Mouse (Mus musculus) liver, embryonic 14.5 days (tissue): ENCODE measurements around the gene Lrrc3. TPM values are rescaled to one million over a fixed set of nuclear protein-coding genes. Genes with fewer than 3 reads are reported as not detected.
A peak's percentile ranks its signal among the peaks of the same experiment; 100 is the strongest.

Experiments used
- ATAC-seq: fragments of 200-750 bp; cut with Nextera tagmentation; 2 replicates; pipeline ENCODE4 v1.8.0; 2017; ENCODE audit warnings: moderate number of reproducible peaks, mild to moderate bottlenecking, moderate library complexity; ENCODE audit not compliant: insufficient read depth
- DNase-seq, 3 experiments: peaks; one replicate each; pipeline ENCODE4 v3.0.0-alpha.2; 2012 to 2013; ENCODE audit warnings: low read depth in 3 of 3, low spot score in 3 of 3
- H3K27ac ChIP-seq: fragments of 300-500 bp; sonication (generic); 2 replicates; pipeline ENCODE4 v1.5.1; 2014; ENCODE audit warnings: moderate library complexity, mild to moderate bottlenecking, control low read depth, inconsistent platforms
- H3K27me3 ChIP-seq: fragments of 300-500 bp; sonication (generic); 2 replicates; pipeline ENCODE4 v1.6.1; 2014; ENCODE audit warnings: mild to moderate bottlenecking, low read length, moderate library complexity; ENCODE audit not compliant: control insufficient read depth, insufficient read depth
- H3K36me3 ChIP-seq: fragments of 300-500 bp; sonication (generic); replicated peaks from 2 replicates; pipeline ENCODE4 v1.6.1; 2014; ENCODE audit warnings: low read depth; ENCODE audit not compliant: control insufficient read depth, insufficient read depth
- H3K4me1 ChIP-seq, 2 experiments: fragments of 200-500 bp in 1 of 2; fragments of 300-500 bp in 1 of 2; sonication (generic) in 1 of 2; replicated peaks; 2 replicates each; pipeline ENCODE4 v1.6.1; 2012 to 2014; ENCODE audit warnings: antibody characterized with exemption in 1 of 2, inconsistent platforms in 1 of 2, low read length in 1 of 2; ENCODE audit not compliant: control insufficient read depth in 2 of 2, insufficient read depth in 2 of 2
- H3K4me2 ChIP-seq: fragments of 300-500 bp; sonication (generic); 2 replicates; pipeline ENCODE4 v1.6.1; 2014; ENCODE audit warnings: low read depth, mild to moderate bottlenecking, control low read depth, moderate library complexity
- H3K4me3 ChIP-seq, 2 experiments: fragments of 200-500 bp in 1 of 2; fragments of 300-500 bp in 1 of 2; sonication (generic) in 1 of 2; 2 replicates each; pipeline ENCODE4 v1.5.1; 2012 to 2014; ENCODE audit warnings: low read depth in 2 of 2, low read length in 2 of 2, mild to moderate bottlenecking in 2 of 2, control low read depth in 1 of 2, inconsistent platforms in 1 of 2, moderate library complexity in 1 of 2; ENCODE audit not compliant: insufficient read depth in 1 of 2
- H3K9ac ChIP-seq: fragments of 300-500 bp; sonication (generic); replicated peaks from 2 replicates; pipeline ENCODE4 v1.6.1; 2014; ENCODE audit warnings: mild to moderate bottlenecking, control low read depth, moderate library complexity
- H3K9me3 ChIP-seq: fragments of 300-500 bp; sonication (generic); 2 replicates; pipeline ENCODE4 v1.6.1; 2016; ENCODE audit warnings: low read length, mixed read lengths; ENCODE audit not compliant: control insufficient read depth
- CTCF ChIP-seq: IDR thresholded peaks from 2 replicates; pipeline ENCODE4 v1.5.1; 2016; ENCODE audit warnings: antibody characterized with exemption, low read depth, control low read depth
- EP300 ChIP-seq: IDR thresholded peaks from 2 replicates; pipeline ENCODE4 v1.6.1; 2016; ENCODE audit warnings: antibody characterized with exemption, low read depth
- WGBS: fragments of 180-500 bp; shearing (Covaris S2); extraction: QIAGEN DNeasy Blood & Tissue Kit; methylation state at CpG from one replicate; pipeline ENCODE4 v1.1.7; 2014; ENCODE audit not compliant: insufficient replicate concordance; 5-methylcytosine and 5-hydroxymethylcytosine counted together
- polyA plus RNA-seq, 2 experiments: library from polyadenylated mRNA; depleted of rRNA in 1 of 2; stranded (reverse) in 1 of 2; unstranded in 1 of 2; fragments of >200 nt; fragmentation: Nextera tagmentation in 1 of 2; extraction: Ambion mirVana in 1 of 2; gene quantifications; 2 replicates each; pipeline versions ENCODE4 v1.2.1 to v1.2.3; 2012 to 2014

The Lrrc3 gene
- polyA plus RNA-seq, 2 experiments = 6.7 to 8.0 TPM

GRCm38 (mm10) chr10:77902894-77903715 lies 769 bp upstream of the Lrrc3 start:
- peak overlapping the region; percentile 44 to 56 for H3K4me3 ChIP-seq
- no peaks in the 10 kb centered on the region for H3K36me3 ChIP-seq
- no peak overlapping the region for H3K9ac ChIP-seq
- H3K27ac ChIP-seq = no peak overlapping the region
- 7% methylated on average over 35 of the region's 35 CpGs for WGBS
- TF ChIP-seq CTCF (no peak), EP300 (no peak)
- no peaks in the 10 kb centered on the region for H3K9me3 ChIP-seq
- no peaks in the 10 kb centered on the region; a peak in 1 of 4 replicates for H3K4me1 ChIP-seq
- peak overlapping the region; percentile 62 for H3K4me2 ChIP-seq
- ATAC-seq (peak; percentile 68), DNase-seq (peak; percentile 26 to 41 (median 34))
- peaks cover 6% of the 10 kb centered on the region for H3K27me3 ChIP-seq

GRCm38 (mm10) chr10:77901871-77902210 lies 495 bp downstream of the Lrrc3 start:
- H3K4me1 ChIP-seq = no peaks in the 10 kb centered on the region; a peak in 1 of 4 replicates
- ATAC-seq (no peak), DNase-seq (no peak)
- 3% methylated on average over 14 of the region's 14 CpGs for WGBS
- no peak overlapping the region for H3K27ac ChIP-seq
- TF ChIP-seq CTCF (no peak), EP300 (no peak)
- no peaks in the 10 kb centered on the region for H3K36me3 ChIP-seq
- H3K9ac ChIP-seq = no peak overlapping the region
- H3K9me3 ChIP-seq = no peaks in the 10 kb centered on the region
- H3K27me3 ChIP-seq = peaks cover 6% of the 10 kb centered on the region
- H3K4me3 ChIP-seq = peak overlapping the region; percentile 49 to 56
- peak overlapping the region; percentile 62 for H3K4me2 ChIP-seq

- 70% methylated on average over 27 of the region's 27 CpGs for WGBS
- no peak overlapping the region for H3K9ac ChIP-seq
- no peak overlapping the region for H3K27ac ChIP-seq
- ATAC-seq = no peak
- no peaks in the 10 kb centered on the region for H3K9me3 ChIP-seq
- H3K4me2 ChIP-seq = peak overlapping the region; percentile 62
- peaks cover 6% of the 10 kb centered on the region for H3K27me3 ChIP-seq
- TF ChIP-seq CTCF = no peak
- TF ChIP-seq EP300 = no peak
- H3K4me3 ChIP-seq = peak overlapping the region; percentile 49 to 56; a peak in 3 of 4 replicates
- no peaks in the 10 kb centered on the region for H3K36me3 ChIP-seq
- DNase-seq = no peak
- H3K4me1 ChIP-seq = no peaks in the 10 kb centered on the region; a peak in 1 of 4 replicates
Observed at GRCm38 (mm10) chr10:77900903-77901818, 1.2 kb downstream of the Lrrc3 start.

- peak overlapping the region; percentile 37 for H3K4me2 ChIP-seq
- H3K9ac ChIP-seq = no peak overlapping the region
- no peaks in the 10 kb centered on the region for H3K36me3 ChIP-seq
- no peak overlapping the region for H3K4me3 ChIP-seq
- H3K27ac ChIP-seq = no peak overlapping the region
- peak; percentile 27; the same call in 1 of the 2 replicates for ATAC-seq
- peaks cover 6% of the 10 kb centered on the region for H3K27me3 ChIP-seq
- TF ChIP-seq EP300 (no peak), CTCF (no peak)
- H3K9me3 ChIP-seq = no peaks in the 10 kb centered on the region
- 59% methylated on average over 7 of the region's 7 CpGs for WGBS
- no peaks in the 10 kb centered on the region; a peak in 1 of 4 replicates for H3K4me1 ChIP-seq
- DNase-seq = peak in 2 of 3 experiments; percentile 11 to 35
Observed at GRCm38 (mm10) chr10:77900126-77900525, 2.2 kb downstream of the Lrrc3 start.

GRCm38 (mm10) chr10:77895562-77895961 lies 6.8 kb downstream of the Lrrc3 start:
- 57% methylated on average over 5 of the region's 5 CpGs for WGBS
- TF ChIP-seq CTCF (no peak), EP300 (no peak)
- no peaks in the 10 kb centered on the region for H3K4me1 ChIP-seq
- H3K4me2 ChIP-seq = no peak overlapping the region
- H3K9me3 ChIP-seq = no peaks in the 10 kb centered on the region
- no peaks in the 10 kb centered on the region for H3K36me3 ChIP-seq
- H3K27ac ChIP-seq = no peak overlapping the region
- H3K27me3 ChIP-seq = no peaks in the 10 kb centered on the region
- H3K9ac ChIP-seq = no peak overlapping the region
- H3K4me3 ChIP-seq = no peak overlapping the region
- ATAC-seq = no peak
- DNase-seq = no peak
